Mouse (Mus musculus): ENCODE measurements around the gene Rhox6.
"Not testable (repeated sequence)": the region's sequence is repeated elsewhere in the genome, so short reads cannot be mapped to it uniquely, and the experiment has no call there.

The Rhox6 gene

DNA sequence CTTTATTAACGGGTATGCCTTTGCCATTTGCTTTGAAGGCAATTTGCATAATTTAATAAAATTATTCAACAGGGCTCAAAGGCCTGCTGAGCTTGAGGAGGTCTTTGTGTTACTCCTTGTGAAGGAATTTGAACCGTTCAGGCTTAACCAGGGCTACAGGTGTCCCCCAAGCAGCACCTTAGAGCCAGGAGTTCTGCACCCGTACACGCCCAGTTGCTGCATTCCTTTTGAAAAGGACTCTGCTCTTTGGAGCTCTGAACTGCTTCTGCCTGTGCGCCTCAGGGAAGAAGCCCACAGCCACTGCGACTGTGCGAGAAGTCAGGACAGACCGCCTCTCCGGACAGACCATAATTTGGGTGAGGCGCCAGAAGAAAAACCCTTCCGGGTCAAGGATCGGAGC, at the start of gene Rhox6:
Gene Rhox6 (plus strand): TSS at position 301 of the 400 bp plus-strand sequence.
- not testable (repeated sequence) for DNase-seq

DNA sequence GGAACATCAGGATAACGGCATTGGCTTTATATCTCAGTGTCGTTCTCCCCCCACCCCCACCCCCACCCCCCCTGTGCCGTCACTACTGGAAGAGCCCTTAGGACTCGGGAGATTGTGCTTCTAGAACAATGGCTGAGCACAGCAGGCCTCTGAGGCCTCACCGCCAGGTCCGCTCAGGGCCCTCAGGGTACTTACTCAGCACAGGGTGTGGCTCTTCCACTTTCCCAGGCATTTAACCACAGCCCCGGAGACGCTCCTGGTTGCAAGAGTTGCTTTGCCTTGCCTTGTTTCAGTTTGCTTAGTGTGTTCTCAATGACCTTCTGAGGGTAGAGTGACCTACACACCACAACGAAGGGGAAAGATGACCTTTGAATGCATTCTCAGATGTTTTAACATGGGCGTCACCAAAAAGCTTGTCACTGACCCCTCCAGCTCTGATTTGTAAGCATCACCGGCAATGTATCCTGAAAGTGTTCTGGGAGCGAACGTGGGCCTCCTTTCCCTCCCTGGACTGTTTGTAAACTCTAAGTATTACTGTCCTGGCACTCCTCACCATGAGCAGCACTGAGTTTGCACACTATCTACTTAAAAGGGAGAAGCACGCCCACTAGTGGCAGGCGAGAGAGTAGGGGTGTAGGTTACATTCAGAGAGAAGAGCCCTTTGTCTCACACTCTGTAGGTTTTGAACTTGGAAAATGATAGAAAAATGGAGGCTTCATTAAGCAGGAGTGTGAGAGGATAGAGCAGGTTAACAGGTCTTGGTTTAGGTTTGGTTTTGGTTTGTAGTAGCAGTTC, 19.2 kb upstream of the Rhox6 start:
- DNase-seq, result no peak

DNA sequence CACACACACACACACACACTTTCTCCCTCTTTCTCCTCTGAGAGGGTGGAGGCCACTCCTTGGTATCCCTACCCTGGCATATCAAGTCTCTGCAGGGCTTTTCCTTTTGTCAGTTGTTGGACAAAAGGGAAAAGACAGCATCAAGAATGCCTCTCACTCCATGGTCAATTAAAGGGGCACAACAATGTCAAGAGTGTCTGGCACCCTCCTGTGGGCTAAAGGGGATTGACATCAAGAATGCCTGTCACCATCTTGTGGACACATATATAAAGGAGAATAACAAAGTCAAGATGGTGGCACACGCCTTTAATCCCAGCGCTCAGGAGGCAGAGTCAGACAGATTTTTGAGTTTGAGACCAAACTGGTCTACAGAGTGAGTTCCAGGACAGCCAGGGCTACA, 17.3 kb upstream of the Rhox6 start:
- no peak for DNase-seq

DNA sequence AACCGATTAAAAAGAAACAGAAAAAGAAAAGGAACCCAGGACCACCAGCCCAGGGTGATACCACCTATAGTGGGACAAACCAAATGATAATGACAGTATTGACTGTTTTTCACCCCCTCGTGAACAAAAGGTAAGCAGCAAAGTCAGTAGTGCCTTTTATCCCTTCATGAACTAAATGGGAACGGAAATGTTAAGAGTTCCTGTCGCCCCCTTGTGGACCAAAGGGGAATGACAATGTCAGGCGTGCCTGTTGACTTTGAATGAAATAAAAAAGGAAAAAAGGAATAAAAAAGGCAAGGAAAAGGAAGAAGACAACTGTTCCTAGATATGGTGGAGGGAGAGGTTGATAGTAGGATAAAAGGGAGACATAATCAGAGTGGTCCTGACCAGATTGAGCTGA, 15.5 kb upstream of the Rhox6 start:
- peak; percentile 18 for DNase-seq

DNA sequence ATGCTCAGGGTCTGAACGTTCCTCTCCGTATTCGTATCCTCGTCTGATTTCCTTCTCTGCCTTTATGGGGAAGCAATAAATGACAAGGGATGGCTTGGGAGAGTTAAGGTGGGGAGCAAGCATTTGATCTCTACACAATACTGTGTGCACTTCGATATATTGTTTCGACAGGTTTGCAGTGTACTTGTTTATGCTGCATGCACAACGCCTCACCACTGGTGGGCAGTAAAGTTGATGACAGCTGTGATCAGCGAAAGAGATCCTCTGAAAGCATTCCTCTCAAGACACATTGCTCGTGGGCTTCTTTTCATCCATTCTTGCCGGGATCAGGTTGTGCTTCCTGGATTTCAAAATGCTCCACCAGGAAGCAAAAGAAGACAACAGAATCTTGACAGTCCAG, 11.0 kb upstream of the Rhox6 start:
- no peak for DNase-seq

DNA sequence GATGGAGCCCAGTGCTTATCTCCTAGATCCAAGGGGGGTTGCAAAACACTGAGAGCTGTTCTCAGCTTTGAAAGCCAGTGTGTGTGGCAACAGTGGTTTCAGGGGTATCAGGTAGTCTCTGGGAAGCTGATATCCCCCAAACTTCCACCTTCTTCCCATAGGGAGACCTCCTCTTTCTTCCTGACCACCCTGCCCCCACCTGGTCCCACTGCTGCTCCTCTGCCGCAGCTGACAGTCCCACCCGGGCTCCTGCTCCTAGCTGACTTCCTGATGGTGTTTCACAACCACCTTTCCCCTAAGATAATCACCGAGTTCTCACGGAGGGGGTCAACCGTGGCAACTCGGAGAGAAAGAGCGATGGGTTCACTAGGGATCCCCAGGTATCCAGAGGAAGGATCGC, 4.7 kb downstream of the Rhox6 start, which contains the start of gene Rhox7a:
Gene Rhox7a (plus strand): TSS at position 301 of the 400 bp plus-strand sequence.
- DNase-seq, result not testable (repeated sequence)

DNA sequence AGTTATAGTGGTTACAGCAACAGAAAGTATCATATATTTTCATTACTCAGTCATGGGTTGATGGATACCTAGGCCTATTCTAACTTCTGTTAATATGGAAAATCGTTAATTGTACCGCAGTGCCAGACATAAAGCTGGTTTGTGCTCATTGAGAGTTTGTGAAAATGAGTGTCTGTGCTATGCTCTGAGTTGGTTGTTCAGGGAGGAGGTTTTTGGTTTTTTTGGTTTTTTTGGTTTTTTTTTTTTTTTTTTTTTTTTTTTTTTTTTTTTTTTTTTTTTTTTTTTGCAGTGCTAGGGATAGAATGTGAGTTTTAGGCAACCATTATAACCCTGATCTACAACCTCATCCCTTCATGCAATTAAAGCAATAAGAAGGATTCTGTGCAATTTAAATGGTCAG, 44.9 kb downstream of the Rhox6 start:
- DNase-seq, result no peak

DNA sequence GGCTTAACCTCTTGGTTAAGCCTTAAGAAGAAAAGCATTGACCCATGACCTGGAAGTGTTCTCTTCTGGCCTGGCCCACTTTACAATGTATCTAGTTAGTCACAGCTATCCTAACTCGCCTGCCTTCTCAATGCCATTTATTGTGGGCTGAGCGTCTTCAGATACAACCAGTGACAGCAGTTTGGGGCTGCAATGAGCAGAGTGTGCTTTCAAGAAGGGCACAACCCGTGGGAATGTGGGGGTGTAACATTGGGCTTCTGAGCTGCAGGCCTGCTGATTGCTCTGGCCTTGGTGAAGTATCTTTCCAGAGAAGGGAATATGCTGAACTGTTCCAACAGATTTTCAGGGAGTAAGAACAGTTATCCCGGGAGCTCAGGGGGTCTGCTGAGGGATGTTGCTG, 52.1 kb downstream of the Rhox6 start, which contains the start of gene Rhox8:
Gene Rhox8 (minus strand): TSS at position 101 of the 400 bp plus-strand sequence.
- no peak for DNase-seq

Data from kidney, adult 11 months (tissue).